Mouse (Mus musculus): Measurements from ENCODE around the gene Tsen54. TPM values are rescaled to one million over a fixed set of nuclear protein-coding genes. Genes with fewer than 3 reads are reported as not detected.
A peak's percentile ranks its signal among the peaks of the same experiment; 100 is the strongest.

Tsen54 gene
- polyA plus RNA-seq, 1 experiment: 15.6 TPM

GRCm38 (mm10) chr11:115789787-115790186, 24.7 kb upstream of the Tsen54 start:
- H3K36me3 ChIP-seq (ENCODE audit: control insufficient read depth, insufficient read depth): no peaks in the 10 kb centered on the region

GRCm38 (mm10) chr11:115791919-115792318, 22.6 kb upstream of the Tsen54 start:
- Histone ChIP-seq H3K36me3 (ENCODE audit: control insufficient read depth, insufficient read depth) (no peaks in the 10 kb centered on the region), H3K4me3 (no peak overlapping the region), H3K79me2 (ENCODE audit: control insufficient read depth, insufficient read depth) (no peaks in the 10 kb centered on the region), H3K27me3 (ENCODE audit: control insufficient read depth, insufficient read depth, insufficient read length) (no peaks in the 10 kb centered on the region), H3K4me2 (ENCODE audit: low read depth) (no peak overlapping the region), H3ac (ENCODE audit: control insufficient read depth, insufficient read length) (no peak overlapping the region)
- TF ChIP-seq TCF12 (IDR thresholded peaks at IDR 0.05; ENCODE audit: insufficient read depth, poor library complexity, severe bottlenecking) (no peak), MYOG (IDR thresholded peaks at IDR 0.05; ENCODE audit: control insufficient read depth in 1 of 3, insufficient read depth in 1 of 3, insufficient read length in 2 of 3, low read depth in 2 of 3) (no peak), SRF (IDR thresholded peaks at IDR 0.05; ENCODE audit: control insufficient read depth, insufficient read length, low read depth) (no peak), POLR2A (IDR thresholded peaks at IDR 0.05; ENCODE audit: insufficient read length, low read depth) (no peak), USF1 (IDR thresholded peaks at IDR 0.05; ENCODE audit: low read depth) (no peak), CEBPB (IDR thresholded peaks at IDR 0.05; ENCODE audit: insufficient read depth, poor library complexity, severe bottlenecking) (no peak), MAX (IDR thresholded peaks at IDR 0.05; ENCODE audit: low read depth) (no peak), TCF3 (IDR thresholded peaks at IDR 0.05; ENCODE audit: insufficient read length, low read depth) (no peak), E2F4 (IDR thresholded peaks at IDR 0.05; ENCODE audit: insufficient read depth) (no peak), POLR2AphosphoS2 (IDR thresholded peaks at IDR 0.05; ENCODE audit: insufficient read length, low read depth) (no peak), MYOD1 (IDR thresholded peaks at IDR 0.05; ENCODE audit: control insufficient read depth in 1 of 3, insufficient read length in 2 of 3, low read depth in 2 of 3) (no peak), REST (IDR thresholded peaks at IDR 0.05; ENCODE audit: insufficient read depth, insufficient read length) (no peak)

More at GRCm38 (mm10) chr11:115789787-115790186, 24.7 kb upstream of the Tsen54 start:
- H3K4me2 ChIP-seq (ENCODE audit: low read depth): no peak overlapping the region
- H3K27me3 ChIP-seq (ENCODE audit: control insufficient read depth, insufficient read depth, insufficient read length): no peaks in the 10 kb centered on the region
- no peaks in the 10 kb centered on the region for H3K79me2 ChIP-seq (ENCODE audit: control insufficient read depth, insufficient read depth)
- H3ac ChIP-seq (ENCODE audit: control insufficient read depth, insufficient read length): no peak overlapping the region
- H3K4me3 ChIP-seq: no peak overlapping the region
- TF ChIP-seq REST (IDR thresholded peaks at IDR 0.05; ENCODE audit: insufficient read depth, insufficient read length): no peak
- no peak for TF ChIP-seq TCF3 (IDR thresholded peaks at IDR 0.05; ENCODE audit: insufficient read length, low read depth)
- no peak for TF ChIP-seq POLR2AphosphoS2 (IDR thresholded peaks at IDR 0.05; ENCODE audit: insufficient read length, low read depth)
- TF ChIP-seq POLR2A (IDR thresholded peaks at IDR 0.05; ENCODE audit: insufficient read length, low read depth): no peak

GRCm38 (mm10) chr11:115792353-115792752, 22.2 kb upstream of the Tsen54 start:
- Histone ChIP-seq H3K36me3 (ENCODE audit: control insufficient read depth, insufficient read depth) (no peaks in the 10 kb centered on the region), H3K27me3 (ENCODE audit: control insufficient read depth, insufficient read depth, insufficient read length) (no peaks in the 10 kb centered on the region), H3ac (ENCODE audit: control insufficient read depth, insufficient read length) (no peak overlapping the region), H3K4me3 (no peak overlapping the region), H3K79me2 (ENCODE audit: control insufficient read depth, insufficient read depth) (no peaks in the 10 kb centered on the region), H3K4me2 (ENCODE audit: low read depth) (no peak overlapping the region)
- no peak for TF ChIP-seq TCF3 (IDR thresholded peaks at IDR 0.05; ENCODE audit: insufficient read length, low read depth)
- no peak for TF ChIP-seq TCF12 (IDR thresholded peaks at IDR 0.05; ENCODE audit: insufficient read depth, poor library complexity, severe bottlenecking)
- no peak for TF ChIP-seq MYOG (IDR thresholded peaks at IDR 0.05; ENCODE audit: control insufficient read depth in 1 of 3, insufficient read depth in 1 of 3, insufficient read length in 2 of 3, low read depth in 2 of 3)
- TF ChIP-seq MYOD1 (IDR thresholded peaks at IDR 0.05; ENCODE audit: control insufficient read depth in 1 of 3, insufficient read length in 2 of 3, low read depth in 2 of 3): no peak
- TF ChIP-seq REST (IDR thresholded peaks at IDR 0.05; ENCODE audit: insufficient read depth, insufficient read length): no peak
- no peak for TF ChIP-seq SRF (IDR thresholded peaks at IDR 0.05; ENCODE audit: control insufficient read depth, insufficient read length, low read depth)
- TF ChIP-seq CEBPB (IDR thresholded peaks at IDR 0.05; ENCODE audit: insufficient read depth, poor library complexity, severe bottlenecking): no peak
- no peak for TF ChIP-seq POLR2A (IDR thresholded peaks at IDR 0.05; ENCODE audit: insufficient read length, low read depth)
- no peak for TF ChIP-seq E2F4 (IDR thresholded peaks at IDR 0.05; ENCODE audit: insufficient read depth)
- TF ChIP-seq POLR2AphosphoS2 (IDR thresholded peaks at IDR 0.05; ENCODE audit: insufficient read length, low read depth): no peak
- no peak for TF ChIP-seq MAX (IDR thresholded peaks at IDR 0.05; ENCODE audit: low read depth)
- TF ChIP-seq USF1 (IDR thresholded peaks at IDR 0.05; ENCODE audit: low read depth): no peak

GRCm38 (mm10) chr11:115796898-115797297, 17.6 kb upstream of the Tsen54 start:
- H3K36me3 ChIP-seq (ENCODE audit: control insufficient read depth, insufficient read depth): no peaks in the 10 kb centered on the region
- no peak overlapping the region for H3ac ChIP-seq (ENCODE audit: control insufficient read depth, insufficient read length)
- no peak overlapping the region for H3K4me3 ChIP-seq
- H3K4me2 ChIP-seq (ENCODE audit: low read depth): no peak overlapping the region
- no peaks in the 10 kb centered on the region for H3K27me3 ChIP-seq (ENCODE audit: control insufficient read depth, insufficient read depth, insufficient read length)
- H3K79me2 ChIP-seq (ENCODE audit: control insufficient read depth, insufficient read depth): no peaks in the 10 kb centered on the region
- TF ChIP-seq POLR2AphosphoS2 (IDR thresholded peaks at IDR 0.05; ENCODE audit: insufficient read length, low read depth) (peak; percentile 53), MAX (IDR thresholded peaks at IDR 0.05; ENCODE audit: low read depth) (no peak), POLR2A (IDR thresholded peaks at IDR 0.05; ENCODE audit: insufficient read length, low read depth) (no peak), CEBPB (IDR thresholded peaks at IDR 0.05; ENCODE audit: insufficient read depth, poor library complexity, severe bottlenecking) (no peak)

GRCm38 (mm10) chr11:115797665-115798064, 16.9 kb upstream of the Tsen54 start:
- Histone ChIP-seq H3ac (ENCODE audit: control insufficient read depth, insufficient read length) (no peak overlapping the region), H3K4me3 (no peak overlapping the region), H3K36me3 (ENCODE audit: control insufficient read depth, insufficient read depth) (no peaks in the 10 kb centered on the region), H3K79me2 (ENCODE audit: control insufficient read depth, insufficient read depth) (no peaks in the 10 kb centered on the region), H3K27me3 (ENCODE audit: control insufficient read depth, insufficient read depth, insufficient read length) (no peaks in the 10 kb centered on the region), H3K4me2 (ENCODE audit: low read depth) (no peak overlapping the region)
- peak; percentile 75 for TF ChIP-seq POLR2AphosphoS2 (IDR thresholded peaks at IDR 0.05; ENCODE audit: insufficient read length, low read depth)
- no peak for TF ChIP-seq SRF (IDR thresholded peaks at IDR 0.05; ENCODE audit: control insufficient read depth, insufficient read length, low read depth)

Data from myocyte (in vitro differentiated cells).